Mouse (Mus musculus) frontal cortex, adult 2 months (tissue): Measurements from ENCODE around the gene Cfap299. TPM values are rescaled to one million over a fixed set of nuclear protein-coding genes. Genes with fewer than 3 reads are reported as not detected.
"Not testable (repeated sequence)": the region's sequence is repeated elsewhere in the genome, so short reads cannot be mapped to it uniquely, and the experiment has no call there.

Source experiments
- DNase-seq, 2 experiments: peaks; one replicate each; pipeline ENCODE4 v3.0.0; 2022; ENCODE audit warnings: low spot score in 1 of 2; ENCODE audit errors: extremely low spot score in 1 of 2
- polyA plus RNA-seq: library from polyadenylated mRNA; depleted of rRNA; stranded (reverse); fragments of >200 nt; gene quantifications from 2 replicates; pipeline ENCODE4 v1.2.3, GENCODE M21; 2012; rRNA removed

The Cfap299 gene
- polyA plus RNA-seq, result 0.66 and 1.6 TPM in 2 replicates

DNA sequence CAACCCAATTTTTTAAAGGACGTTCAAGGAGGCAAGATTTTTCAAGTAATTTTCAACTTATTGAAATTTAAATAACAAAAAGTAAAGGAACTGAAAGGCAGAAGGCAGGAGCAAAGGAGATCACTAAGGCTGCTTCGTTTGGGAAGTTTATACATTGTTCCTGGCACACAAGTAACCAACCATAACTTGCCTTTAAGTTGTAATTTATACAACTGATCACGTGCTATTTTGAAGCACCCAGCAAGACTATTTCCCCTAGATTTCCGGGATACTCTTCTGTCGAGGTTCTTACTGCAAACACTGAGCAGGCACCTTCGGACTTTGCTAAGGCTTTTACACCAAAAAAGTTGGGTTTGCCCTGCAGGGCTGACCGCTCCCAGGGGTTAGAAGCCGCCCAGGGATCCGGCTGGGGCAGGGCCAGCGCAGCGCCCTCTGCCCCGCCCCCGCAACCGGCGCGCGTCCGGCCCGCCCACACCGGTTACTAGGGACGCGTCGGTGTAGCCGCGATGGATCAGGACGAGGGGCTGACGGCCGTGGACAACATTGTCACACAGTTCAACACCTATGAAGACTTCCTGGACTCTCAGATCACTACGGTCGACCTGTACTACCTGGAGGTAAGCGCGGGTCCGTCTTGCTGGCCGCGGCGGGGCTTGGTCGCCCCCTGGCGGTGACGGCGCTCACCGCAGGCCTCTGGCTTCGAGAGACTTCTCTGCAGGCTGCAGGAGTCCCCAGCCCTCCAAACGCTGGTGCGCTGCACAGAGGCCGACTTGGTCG lies at the start of gene Cfap299:
Gene Cfap299 (plus strand): TSS at position 457 of the 777 bp plus-strand sequence.
- DNase-seq, result peak; percentile 43 to 91

GRCm38 (mm10) chr5:98281993-98282392 lies 47.1 kb upstream of the Cfap299 start:
- peak in 1 of 2 experiments; percentile 16 for DNase-seq

- DNase-seq, result peak in 1 of 2 experiments; percentile 30
These were observed 45.2 kb upstream of the Cfap299 start for GRCm38 (mm10) chr5:98283696-98284478.

DNA sequence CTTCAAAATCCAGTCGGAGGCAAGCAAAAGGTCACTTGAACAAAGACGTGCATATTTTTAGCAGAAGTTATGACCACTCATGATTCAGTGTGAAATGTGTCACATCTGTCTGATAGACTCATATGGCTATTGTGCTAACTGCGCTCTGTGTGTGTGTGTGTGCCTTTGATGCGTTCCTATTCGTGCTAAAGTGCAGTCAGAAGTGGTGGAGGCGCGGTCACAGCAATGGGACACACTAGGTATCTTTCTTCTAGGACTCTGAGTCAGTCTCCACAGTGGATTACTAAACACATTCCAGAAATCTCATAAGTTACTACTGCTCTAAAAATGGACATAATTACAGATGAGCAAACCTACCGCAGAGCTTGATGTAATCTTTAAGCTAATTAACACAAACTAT lies 38.5 kb upstream of the Cfap299 start:
- no peak for DNase-seq

DNA sequence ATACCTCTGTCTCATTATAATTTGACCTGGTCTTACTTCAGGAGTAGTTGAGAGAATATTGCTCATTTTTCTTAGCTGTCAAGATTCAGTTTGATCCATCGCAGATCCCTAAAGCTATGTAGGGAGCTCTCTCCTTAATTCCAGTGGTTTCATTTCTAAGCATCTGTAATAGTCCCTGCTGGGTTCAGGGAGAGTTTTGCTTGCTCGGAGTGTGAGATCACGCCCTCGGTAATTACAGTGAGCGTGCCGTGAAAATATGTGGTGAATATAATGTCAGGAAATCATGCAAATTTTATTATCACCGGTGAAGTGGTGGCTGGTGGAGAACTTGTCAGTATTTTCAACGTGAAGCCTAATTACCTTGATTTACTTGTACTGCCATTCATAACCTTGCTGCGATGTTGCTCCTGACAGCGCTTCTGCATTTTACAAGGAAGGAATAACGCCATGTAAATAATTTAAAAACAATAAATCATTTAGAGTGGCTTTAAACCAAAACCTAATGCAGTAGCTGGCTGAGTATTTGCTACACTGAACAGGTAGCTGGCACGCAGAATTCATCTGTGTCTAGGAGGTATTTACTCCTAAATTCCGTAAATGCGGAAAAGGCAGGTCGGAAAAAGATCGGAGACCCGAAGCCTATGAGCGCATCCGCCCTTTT lies 36.6 kb upstream of the Cfap299 start:
- DNase-seq, result no peak

DNA sequence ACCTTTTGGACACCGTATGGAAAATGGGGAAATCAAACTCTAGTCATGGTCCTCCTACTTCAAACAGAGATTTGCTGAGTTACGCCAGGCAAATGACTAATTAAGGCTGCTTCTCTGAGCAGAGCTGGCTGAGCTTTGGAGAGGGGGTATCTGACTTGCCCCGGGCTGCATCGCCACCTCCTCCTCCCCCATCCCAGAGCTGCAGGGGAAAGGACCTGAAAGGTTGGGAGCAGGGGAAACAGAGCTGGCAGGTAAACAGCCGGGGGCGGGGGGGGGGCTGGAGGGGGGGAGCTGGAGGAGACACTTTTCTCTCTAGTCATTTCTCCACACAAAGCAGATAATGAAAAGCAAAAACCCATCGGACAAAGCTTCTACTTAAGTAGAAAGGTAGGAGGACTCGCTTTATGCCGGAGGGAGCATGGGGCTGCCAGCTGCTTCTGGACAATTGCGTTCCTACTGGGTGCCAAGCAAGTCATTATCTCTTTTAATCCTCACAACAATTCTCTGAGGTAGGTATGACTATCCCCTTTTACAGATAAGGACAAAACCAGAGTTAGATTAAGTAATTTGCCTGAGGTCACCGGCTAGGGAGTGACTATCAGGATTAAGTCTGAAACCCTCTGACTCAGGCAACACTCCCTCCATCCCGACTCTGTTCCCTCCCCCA lies 35.9 kb upstream of the Cfap299 start:
- DNase-seq, result no peak

- no peak for DNase-seq
These were observed 29.0 kb upstream of the Cfap299 start for GRCm38 (mm10) chr5:98300079-98300478.

DNA sequence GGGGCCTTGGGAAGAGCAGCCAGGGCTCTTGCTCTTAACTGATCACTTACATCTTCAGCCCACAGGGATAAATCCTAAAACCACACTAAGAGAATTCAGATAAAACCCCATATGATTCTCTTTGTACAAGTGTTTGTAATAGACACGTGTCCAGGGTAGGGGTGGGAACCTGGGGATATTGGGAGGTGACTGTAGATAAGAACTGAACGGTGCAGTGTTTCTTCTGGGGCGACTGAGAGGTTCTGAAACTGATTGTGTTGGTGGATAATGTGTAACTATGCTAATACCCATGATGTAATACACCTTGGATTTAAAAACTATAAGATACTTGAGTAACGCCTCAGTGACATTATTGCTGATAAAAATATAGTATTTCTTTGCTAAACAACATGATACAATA lies 23.4 kb upstream of the Cfap299 start:
- no peak for DNase-seq

DNA sequence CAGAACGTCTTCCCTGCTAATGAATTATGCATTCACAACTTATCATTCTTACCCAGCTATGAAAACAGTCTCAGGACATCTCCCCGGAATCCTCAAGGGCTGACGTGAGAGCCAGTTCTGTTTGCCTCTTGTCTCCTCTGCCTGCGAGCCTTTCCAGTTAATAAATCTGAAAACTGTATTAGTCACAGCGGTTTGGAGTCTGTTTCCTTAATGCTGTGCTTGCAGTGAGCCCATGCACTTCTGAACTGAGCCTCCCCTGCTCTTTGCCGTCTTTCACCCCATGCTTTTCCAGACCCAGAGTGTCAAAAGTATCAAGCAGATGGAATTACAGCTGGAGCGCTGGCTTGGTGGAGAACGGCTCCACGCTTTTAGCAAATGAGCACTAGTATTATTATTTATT lies 22.6 kb upstream of the Cfap299 start:
- DNase-seq, result no peak

DNA sequence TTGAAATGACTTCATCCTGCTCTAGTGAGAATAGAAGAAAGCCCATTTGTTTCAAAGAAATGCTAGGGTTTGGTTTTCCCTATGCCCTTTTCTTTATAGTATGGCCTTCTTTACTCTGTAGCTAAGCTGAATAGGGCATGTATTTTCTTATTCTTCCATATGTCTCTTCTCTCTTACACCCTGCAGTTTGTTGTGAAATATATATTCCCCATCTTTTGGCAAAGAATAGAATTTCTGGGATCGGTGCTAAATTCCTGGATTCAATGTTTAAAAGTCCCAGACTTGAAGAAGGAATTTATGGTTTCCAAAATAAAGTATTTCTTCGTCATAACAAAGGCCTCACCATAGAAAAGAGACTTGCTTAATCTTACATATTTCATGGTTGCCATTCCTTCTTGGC lies 2.5 kb upstream of the Cfap299 start:
- DNase-seq, result no peak

- DNase-seq, result not testable (repeated sequence)
These were observed 14.6 kb downstream of the Cfap299 start for GRCm38 (mm10) chr5:98343751-98344150.

- peak in 1 of 2 experiments; percentile 64 for DNase-seq
These were observed 15.5 kb downstream of the Cfap299 start for GRCm38 (mm10) chr5:98344581-98344980.

GRCm38 (mm10) chr5:98346067-98346466 lies 17.0 kb downstream of the Cfap299 start:
- peak in 1 of 2 experiments; percentile 42 for DNase-seq

- peak; percentile 66 to 92 for DNase-seq
These were observed 19.5 kb downstream of the Cfap299 start for GRCm38 (mm10) chr5:98348605-98349004.

GRCm38 (mm10) chr5:98359912-98360311 lies 30.8 kb downstream of the Cfap299 start:
- DNase-seq, result no peak

DNA sequence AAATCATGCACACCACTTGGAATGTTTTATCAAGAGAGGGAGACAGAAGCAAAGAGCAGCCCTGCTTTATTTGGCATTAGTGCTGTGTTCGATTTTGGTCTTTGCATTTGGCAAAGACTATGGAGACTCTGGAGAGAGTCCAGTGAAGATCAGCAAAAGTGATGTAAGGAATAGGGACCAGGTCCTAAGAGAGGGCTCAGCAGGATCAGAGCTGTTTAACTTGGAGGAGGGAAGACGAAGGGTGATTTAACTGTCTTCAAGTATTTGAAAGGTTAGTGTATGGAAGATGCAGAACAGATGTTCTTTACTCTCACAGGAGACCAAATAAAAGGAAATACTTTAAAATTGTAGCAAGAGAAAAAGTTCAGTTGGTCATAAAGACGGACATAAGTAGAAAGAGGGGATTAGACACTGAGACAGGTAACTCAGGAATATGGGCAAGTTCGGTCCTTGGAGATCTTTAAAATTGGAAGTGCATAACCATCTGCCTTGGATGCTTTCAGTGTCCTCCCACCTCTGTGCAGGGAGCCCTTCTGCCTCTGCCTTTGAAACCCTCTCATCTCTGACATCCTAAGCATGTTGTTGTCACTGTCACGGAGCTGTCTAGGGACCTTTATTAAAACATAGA lies 31.8 kb downstream of the Cfap299 start:
- DNase-seq, result no peak

DNA sequence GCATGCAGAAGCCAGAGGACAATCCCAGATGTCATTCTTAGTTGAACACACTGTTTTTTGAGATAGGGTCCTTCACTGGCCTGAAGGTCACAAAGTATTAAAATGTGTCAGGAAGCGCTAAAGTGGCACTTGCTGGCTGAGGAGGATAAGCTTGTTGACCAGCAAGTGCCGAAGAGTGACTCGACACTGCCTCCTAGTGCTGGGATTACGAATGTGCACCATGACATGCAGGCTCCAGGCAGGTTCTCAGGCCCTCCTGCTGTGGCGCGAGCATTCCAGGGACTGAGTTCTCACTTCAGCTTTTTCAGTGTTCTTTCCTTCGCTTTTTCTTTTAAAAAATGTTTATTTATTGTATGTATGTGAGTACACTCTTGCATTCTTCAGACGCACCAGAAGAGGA lies 34.3 kb downstream of the Cfap299 start:
- no peak for DNase-seq

GRCm38 (mm10) chr5:98365340-98365739 lies 36.2 kb downstream of the Cfap299 start:
- no peak for DNase-seq

- no peak for DNase-seq
These were observed 39.7 kb downstream of the Cfap299 start for GRCm38 (mm10) chr5:98368822-98369221.

- DNase-seq, result peak; percentile 49 to 63
These were observed 40.3 kb downstream of the Cfap299 start for GRCm38 (mm10) chr5:98369426-98369825.
